ENCODE assay signal across 1 mouse cellular context in genomic region chr7:4788499-4789435, GRCm38 (mm10).
TF ChIP-seq lines count a peak whose summit lies in the region.

No protein-coding gene starts in this region.

TF ChIP-seq in CH12.LX, 34 proteins besides CTCF, POLR2A, EP300 and RAD21:
- peak; percentile 86 for TF ChIP-seq BHLHE40 (IDR thresholded peaks at IDR 0.05; ENCODE audit: low read depth, low read length)
- TF ChIP-seq TBP (conservative IDR thresholded peaks at IDR 0.05; ENCODE audit: low read depth, low read length), result peak; percentile 68
- TF ChIP-seq UBTF (IDR thresholded peaks at IDR 0.05; ENCODE audit: low read depth, low read length), result peak; percentile 97
- TF ChIP-seq JUND (conservative IDR thresholded peaks at IDR 0.05; ENCODE audit: low read depth, low read length), result no peak
- TF ChIP-seq NRF1 (IDR thresholded peaks at IDR 0.05; ENCODE audit: low read depth, low read length), result peak; percentile 50; the same call in 1 of the 2 replicates
- peak; percentile 36; the same call in 1 of the 2 replicates for TF ChIP-seq POLR2AphosphoS2 (IDR thresholded peaks at IDR 0.05; ENCODE audit: low read depth, low read length)
- no peak for TF ChIP-seq ZNF384 (IDR thresholded peaks at IDR 0.05; ENCODE audit: low read depth, low read length)
- no peak for TF ChIP-seq MAFK (IDR thresholded peaks at IDR 0.05; ENCODE audit: insufficient replicate concordance, low read length)
- TF ChIP-seq ETS1 (conservative IDR thresholded peaks at IDR 0.05; ENCODE audit: low read depth, low read length), result no peak; the same call in 1 of the 2 replicates
- TF ChIP-seq NELFE (IDR thresholded peaks at IDR 0.05; ENCODE audit: low read depth, low read length), result peak; percentile 64; the same call in 1 of the 2 replicates
- TF ChIP-seq RCOR1 (conservative IDR thresholded peaks at IDR 0.05; ENCODE audit: low read depth, low read length), result peak; percentile 12; the same call in 1 of the 2 replicates
- TF ChIP-seq MEF2A (IDR thresholded peaks at IDR 0.05; ENCODE audit: borderline replicate concordance, low read depth, low read length), result peak; percentile 7; the same call in 1 of the 2 replicates
- peak; percentile 89 for TF ChIP-seq MXI1 (IDR thresholded peaks at IDR 0.05; ENCODE audit: low read depth, low read length)
- TF ChIP-seq MAX (IDR thresholded peaks at IDR 0.05; ENCODE audit: low read length), result peak; percentile 97
- TF ChIP-seq IRF4 (IDR thresholded peaks at IDR 0.05; ENCODE audit: low read depth, low read length), result 0 out of 2 replicates have a peak, but pooled peaks have one; percentile 16
- peak; percentile 15; the same call in 1 of the 2 replicates for TF ChIP-seq CHD1 (IDR thresholded peaks at IDR 0.05; ENCODE audit: low read depth, low read length)
- peak; percentile 60; the same call in 1 of the 2 replicates for TF ChIP-seq TCF12 (IDR thresholded peaks at IDR 0.05; ENCODE audit: low read depth, low read length)
- TF ChIP-seq MYC (IDR thresholded peaks at IDR 0.05; ENCODE audit: low read depth, low read length), result peak; percentile 99
- no peak; the same call in 1 of the 2 replicates for TF ChIP-seq CHD2 (IDR thresholded peaks at IDR 0.05; ENCODE audit: low read length)
- TF ChIP-seq SIN3A (IDR thresholded peaks at IDR 0.05; ENCODE audit: low read length), result peak; percentile 35; the same call in 1 of the 2 replicates
